Mouse (Mus musculus) kidney, postnatal 36 days (tissue): ENCODE results near the gene Pmvk.
"Not testable (repeated sequence)": the region's sequence is repeated elsewhere in the genome, so short reads cannot be mapped to it uniquely, and the experiment has no call there.

Source experiments
- DNase-seq, 2 experiments: peaks; one replicate each; pipeline ENCODE4 v3.0.0; 2021 to 2022; ENCODE audit warnings: mixed read lengths in 2 of 2

Pmvk gene

DNA sequence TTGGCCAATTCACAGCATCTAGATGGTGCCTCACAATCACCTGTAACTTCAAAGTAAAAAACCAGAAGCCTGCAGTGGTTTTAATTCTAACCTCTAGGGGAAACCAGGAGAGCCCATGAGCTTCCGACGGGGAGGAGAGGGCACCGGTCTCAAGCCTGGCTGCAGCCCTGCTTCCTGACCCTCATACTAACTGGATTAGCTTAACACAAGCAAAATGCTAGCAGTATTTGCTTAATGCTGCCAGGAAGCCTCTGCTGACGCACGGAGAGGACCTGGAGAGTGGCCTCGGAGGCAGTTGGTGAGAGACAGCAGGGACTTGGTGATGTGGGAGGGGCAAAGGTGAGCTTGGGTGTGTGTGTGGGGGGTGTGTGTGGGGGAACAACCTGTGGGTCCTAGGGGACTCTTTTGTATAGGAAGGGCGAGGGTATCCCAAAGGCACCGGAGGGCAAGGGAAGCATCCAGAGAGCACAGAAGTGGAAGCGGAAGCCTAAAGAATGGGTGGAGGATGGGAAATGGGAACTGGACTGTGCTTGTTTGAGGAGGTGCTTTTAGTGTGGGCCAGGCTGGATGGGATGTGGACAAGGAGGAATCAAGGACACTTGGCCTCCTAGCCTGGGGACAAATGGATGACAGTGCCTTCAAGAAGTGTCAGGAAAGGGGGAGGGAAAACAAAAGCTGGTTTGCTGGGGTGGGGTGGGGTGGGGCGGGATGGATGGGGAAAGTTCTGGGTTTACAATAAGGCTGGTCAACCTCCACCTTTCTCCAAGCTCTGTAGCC is at the start of gene Pmvk:
Gene Pmvk, plus strand, starts transcription at position 141 of the 777 bp plus-strand sequence.
- no peak for DNase-seq

DNA sequence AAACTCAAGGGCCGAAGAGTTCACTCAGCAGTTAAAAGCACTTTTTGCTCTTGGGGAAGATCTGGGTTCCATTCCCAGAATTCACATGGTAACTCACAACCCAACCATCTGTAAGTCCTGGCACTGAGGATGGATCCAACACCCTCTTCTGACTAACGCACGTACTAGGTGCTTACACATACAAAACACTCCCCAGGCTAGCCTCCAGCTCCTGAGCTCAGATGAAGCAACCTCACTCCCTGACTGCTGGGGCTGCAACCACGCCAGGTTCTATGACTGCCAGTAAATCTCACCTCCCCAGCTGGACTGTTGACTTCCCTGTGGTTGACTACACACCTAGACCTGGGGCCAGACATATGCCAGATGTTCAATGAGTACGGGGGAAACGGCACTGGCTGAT is 47.5 kb upstream of the Pmvk start:
- no peak for DNase-seq

DNA sequence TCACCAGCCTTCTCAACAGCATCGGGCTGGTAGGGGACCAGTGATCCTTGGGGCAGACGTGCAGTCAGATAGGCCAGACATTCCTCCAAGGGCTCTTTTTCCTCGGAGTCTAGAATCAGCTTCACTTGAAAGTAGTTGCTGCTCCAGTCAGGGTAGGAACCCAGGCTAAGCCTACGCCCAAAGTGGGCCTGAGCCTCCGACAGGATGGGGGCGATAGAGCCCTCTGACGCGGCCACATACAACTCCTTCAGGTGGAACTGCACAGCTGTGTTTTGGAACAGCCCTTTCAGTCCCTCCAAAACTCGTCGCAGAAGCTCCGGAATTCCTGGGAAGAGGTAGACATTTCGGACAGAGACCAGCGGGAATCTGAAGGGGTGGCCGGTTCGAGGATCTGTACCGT is 45.9 kb upstream of the Pmvk start:
- no peak for DNase-seq

DNA sequence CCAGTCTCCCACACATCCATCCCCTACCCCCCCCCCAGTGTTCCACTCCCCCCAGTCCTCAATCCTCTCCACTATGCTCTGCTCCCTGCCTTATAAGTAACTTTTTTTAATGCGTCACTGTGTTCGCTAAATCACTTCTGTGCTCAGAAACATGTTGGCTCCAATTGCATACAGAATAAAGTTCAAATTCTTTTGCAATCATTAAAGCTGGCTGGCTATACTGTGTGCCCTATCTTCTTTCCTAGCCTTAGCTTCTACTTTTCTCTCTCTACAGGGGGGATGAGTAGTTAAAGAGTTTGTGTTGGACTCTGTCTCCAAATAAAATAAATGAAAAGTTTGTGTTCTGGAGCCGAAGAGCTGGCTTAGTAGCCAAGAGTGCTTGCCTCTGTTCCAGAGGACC is 44.6 kb upstream of the Pmvk start:
- no peak for DNase-seq

DNA sequence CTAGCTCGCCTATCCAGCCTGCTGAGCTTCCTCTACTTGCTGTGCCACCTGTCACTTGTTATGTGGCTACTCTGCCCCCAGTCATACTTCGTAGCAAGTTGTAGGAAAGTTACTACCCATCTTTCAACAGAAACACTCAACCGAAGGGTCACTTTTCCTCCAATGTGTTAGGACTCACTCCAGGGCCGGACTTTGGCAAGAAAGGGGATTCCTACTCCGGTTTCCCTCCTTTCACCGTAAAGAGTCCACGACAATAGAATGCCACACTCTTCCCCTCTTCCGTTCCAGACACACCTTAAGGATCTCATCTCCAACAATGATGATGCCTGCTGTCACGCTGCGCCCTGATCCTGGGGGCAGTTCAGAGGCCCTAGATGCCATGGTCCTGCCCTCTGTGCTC is 43.5 kb upstream of the Pmvk start:
- no peak for DNase-seq

DNA sequence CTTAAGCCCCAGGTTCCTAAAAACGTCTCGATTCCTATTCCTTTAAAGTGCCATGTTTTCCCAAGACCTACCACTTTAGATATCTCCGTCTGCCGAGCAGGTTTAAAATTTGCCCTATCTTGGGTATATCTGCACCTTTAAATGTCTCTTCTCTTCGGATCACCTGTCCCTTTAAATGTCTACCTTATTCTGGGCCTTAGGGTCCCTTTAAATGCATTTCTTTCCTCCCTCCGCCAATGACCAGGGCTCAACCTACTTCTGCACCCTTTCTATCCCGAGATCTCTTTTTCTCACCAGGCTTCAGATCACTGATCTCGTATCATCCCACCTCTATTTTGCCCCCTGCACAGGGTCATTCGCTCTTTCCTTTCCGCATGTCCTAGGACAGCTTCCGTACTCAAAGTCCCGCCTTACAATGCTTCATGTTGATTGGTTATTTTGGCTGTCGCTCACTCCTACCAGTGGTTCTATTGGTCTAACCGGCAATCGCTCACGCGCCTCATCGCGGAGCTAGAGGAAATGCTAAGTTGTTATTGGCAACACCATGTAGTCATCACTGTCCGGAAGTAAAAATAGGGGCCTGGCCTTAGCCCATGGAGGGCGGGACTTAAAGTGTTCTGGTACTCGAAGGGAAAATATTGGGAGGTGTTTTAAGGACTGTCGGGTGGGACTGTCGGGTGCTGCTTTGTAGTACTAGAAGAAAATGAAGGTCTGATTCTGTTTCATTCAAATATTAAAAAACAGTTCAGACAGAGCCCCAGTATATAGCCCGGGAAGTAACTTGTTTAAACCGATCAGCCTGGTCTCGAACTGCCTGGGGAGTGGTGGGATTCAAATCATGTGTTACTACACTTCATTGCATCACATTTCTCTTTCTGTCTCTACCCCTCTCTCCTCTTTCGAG is 42.6 kb upstream of the Pmvk start, which contains the start of gene Flad1:
Gene Flad1, minus strand, starts transcription at position 381 of the 904 bp plus-strand sequence.
- peak; percentile 96 to 99 for DNase-seq

DNA sequence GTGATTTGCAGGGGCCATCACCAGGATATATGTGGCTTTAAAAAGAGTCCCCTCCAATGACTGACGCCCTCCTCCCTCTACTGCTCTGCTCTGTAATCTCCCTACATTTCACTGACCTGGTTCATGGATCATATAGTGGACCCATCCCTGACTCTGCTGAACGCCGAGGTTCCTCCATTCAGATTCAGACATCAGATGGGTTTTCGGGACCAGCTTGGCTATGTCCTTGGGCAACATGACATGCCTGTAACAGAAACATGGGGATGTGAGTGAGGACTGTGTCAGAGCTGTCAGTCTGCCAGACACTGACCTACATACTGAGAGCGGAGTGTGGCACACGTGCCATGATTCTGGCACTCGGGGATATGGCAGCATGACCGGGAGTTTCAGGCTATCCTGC is 38.2 kb upstream of the Pmvk start:
- no peak for DNase-seq

DNA sequence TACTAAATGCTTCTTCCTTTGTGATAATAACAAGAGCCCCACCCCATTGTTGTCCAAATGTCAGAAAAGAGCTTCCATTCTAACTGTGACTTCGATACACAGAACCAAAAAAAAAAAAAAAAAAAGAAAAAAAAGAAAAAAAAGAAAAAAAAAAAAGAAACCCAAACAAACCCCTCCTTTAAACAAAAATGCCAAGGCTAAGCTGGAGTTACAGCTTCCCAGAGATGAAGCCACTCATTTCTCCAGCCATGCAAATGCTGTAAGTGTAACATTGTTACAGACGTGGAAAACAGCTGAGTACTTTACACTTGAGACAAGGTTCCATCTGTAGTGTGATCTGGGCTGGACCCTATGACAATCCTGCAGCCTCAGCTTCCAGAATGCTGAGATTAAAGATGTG is 37.2 kb upstream of the Pmvk start:
- DNase-seq = no peak

DNA sequence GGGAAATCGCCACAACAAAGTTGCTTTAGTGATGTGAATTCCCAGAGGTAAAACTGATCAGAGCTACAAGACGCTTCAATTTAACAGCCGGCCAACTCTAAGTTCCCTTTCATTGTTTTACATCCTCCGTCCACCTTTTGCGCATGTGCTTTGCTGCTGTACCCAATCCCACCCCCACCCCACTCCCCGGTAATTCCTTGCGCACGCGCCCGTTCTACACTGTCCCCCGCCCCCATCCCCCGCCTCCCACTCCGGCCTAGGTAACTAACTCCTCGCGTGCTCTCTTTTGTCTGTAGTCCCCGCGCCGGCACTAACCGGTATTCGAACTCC is 36.5 kb upstream of the Pmvk start:
- no peak for DNase-seq

DNA sequence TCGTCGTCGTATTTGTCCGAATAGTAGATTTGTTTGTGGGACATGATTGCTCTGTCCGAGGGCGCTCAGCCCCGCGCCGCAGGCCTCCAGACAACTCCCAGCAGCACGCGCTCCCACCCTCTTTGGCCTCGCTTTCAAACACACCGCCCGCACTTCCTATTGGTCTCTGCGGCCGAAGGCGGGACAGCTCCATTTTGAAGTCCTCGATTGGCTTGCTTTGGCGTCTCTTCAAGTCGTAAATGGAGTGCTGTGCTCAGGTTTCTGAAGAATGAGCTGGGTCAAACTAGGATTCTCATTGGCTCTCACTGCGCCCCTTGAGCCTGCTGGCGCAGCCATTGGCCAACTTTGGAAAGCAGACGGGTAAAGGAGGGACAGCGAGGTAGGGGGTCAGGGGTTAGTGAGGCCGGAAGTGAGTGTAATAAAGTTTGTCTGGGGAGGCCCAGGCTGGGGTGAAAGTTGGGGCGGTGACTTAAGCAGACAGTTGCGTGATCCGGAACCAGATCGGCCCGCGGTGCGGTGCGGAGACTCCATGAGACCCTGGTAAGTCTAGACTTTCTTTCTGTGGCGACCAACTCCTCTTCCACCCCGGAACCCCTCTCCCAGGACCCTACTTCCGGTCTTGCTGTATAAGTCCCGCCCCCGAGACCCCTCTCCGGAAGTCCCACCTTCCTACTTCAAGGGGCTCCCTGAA is 36.0 kb upstream of the Pmvk start, which contains the start of the genes Cks1b and Shc1:
Gene Cks1b, minus strand, starts transcription at position 214 of the 691 bp plus-strand sequence.
Gene Shc1, plus strand, starts transcription at position 274 of the 691 bp plus-strand sequence.
- peak; percentile 92 to 99 for DNase-seq

DNA sequence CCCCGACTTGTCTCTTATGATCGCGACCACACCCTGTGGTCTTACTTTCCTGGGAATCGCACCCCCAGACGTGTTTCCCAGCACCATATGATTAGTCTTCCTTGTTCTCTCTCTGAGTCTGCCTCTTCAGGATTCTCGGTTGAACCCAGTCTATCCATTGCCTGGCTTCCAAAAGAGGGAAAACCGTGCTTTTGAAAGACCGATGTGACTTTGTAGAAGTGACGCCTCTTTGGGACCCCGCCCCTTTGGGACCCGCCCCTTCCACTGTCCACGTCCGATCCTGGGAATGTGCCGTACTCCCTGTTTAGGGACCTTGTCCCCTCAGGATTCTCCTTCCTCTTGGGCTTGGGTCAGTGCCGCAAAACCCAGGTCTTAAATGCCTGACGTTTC is 35.5 kb upstream of the Pmvk start:
- peak; percentile 91 to 93 for DNase-seq

DNA sequence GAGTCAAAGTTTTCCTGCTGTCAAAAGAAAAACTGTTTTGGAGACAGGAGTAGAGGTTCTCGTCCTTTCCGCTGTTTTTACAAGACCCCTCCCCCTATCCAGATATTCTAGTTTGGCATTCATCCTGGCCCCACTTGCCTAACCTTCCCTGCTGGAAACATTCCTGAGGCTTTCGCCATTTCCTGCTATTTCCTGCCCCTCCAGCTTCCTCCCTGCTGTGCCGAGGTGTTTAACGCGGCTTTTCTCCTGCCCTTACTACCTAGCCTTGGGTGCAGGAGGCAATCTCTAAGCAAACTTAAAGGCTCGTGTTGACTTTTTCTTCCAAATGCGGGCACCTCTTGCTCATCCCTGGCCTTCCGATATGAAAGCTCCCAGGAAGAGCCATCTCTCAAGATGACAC is 34.8 kb upstream of the Pmvk start:
- peak; percentile 70 to 80 for DNase-seq

DNA sequence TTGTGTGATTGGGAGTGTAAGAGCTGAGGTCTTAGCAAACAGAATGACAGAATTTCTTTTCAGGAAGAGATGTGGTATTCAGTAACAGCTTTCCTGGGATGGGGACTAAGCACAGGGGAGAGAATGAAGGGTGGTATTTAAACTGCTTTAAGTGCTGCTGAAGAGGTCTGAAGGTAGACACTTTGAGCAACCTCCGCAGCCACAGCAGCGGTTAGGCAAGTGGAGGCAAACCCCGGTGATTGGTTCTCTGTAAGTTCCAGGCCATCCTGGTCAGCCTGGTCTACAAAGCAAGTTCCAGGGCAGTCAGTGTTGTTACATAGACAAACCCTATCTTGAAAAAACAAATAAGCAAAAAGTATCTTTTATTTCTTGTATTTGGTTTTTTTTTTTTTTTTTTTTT is 34.4 kb upstream of the Pmvk start:
- no peak for DNase-seq

DNA sequence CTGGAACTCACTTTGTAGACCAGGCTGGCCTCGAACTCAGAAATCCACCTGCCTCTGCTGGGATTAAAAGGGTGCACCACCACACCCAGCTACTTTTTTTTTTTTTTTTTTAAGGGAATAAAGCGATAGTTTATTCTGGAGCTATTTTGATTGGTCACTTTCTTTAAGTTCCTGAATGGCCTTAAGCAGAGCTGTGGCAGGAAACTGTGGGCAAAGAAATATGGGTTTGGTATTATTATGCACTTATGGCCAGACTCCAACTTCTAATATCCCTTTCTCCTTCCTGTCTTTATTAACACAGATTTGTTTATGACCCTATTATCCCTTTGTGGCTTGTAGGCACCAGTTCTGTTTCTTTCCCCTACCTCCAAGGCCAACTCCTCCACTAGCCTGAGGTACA is 33.9 kb upstream of the Pmvk start:
- no peak for DNase-seq

DNA sequence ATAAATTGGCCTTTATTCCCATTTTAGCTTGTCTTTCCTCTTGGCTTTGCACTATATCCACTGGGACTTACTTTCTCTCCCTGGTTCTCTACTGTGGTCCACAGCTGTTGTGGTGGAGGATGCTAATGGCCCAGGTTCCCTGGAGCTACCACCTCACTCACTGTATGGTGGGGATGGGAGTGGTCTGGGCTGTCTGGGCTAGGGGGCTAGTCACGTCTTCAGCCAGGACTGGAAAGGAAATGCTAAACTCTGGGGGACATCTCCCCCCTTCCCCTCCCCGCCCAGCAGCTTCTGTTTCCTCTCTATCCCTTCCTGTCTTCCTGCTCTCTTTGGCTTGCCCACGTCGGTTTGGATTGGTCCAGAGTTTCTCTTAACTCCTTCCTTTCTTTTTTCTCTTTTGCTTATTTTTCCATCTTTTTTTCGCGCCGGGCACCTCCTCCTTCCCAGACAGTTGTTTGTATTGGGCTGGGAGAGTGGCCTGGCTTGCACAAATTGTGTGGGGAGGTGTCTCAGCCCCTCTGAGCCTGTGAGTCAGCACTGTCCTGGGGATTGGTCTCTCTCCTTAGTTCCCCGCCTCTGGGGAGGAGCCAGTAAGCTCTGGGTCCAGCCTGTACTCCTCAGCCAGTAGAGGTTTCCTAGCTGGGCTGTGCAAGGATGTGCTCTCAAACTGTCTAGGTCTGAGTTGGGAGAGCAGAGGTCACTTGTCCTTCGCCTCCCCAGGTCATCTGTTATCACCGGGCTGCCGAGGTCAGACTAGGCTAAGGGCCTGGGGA is 33.2 kb upstream of the Pmvk start:
- DNase-seq = peak; percentile 78 to 85

DNA sequence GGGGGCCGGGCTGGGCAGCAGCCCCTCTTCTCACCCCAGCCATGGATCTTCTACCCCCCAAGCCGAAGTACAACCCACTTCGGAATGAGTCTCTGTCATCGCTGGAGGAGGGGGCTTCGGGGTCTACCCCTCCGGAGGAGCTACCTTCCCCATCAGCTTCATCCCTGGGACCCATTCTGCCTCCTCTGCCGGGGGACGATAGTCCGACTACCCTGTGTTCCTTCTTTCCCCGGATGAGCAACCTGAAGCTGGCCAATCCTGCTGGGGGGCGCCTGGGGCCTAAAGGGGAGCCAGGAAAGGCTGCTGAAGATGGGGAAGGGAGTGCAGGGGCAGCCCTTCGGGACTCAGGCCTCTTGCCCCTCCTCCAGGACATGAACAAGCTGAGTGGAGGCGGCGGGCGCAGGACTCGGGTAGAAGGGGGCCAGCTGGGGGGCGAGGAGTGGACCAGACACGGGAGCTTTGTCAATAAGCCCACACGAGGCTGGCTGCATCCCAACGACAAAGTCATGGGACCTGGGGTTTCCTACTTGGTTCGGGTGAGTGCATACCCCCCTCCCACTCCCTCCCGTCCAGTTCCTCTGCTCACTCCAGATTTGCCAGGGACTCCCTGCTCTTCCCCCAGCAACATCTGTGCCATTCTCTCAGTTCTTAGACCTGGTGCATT is 32.4 kb upstream of the Pmvk start:
- peak in 1 of 2 experiments; percentile 26 for DNase-seq

DNA sequence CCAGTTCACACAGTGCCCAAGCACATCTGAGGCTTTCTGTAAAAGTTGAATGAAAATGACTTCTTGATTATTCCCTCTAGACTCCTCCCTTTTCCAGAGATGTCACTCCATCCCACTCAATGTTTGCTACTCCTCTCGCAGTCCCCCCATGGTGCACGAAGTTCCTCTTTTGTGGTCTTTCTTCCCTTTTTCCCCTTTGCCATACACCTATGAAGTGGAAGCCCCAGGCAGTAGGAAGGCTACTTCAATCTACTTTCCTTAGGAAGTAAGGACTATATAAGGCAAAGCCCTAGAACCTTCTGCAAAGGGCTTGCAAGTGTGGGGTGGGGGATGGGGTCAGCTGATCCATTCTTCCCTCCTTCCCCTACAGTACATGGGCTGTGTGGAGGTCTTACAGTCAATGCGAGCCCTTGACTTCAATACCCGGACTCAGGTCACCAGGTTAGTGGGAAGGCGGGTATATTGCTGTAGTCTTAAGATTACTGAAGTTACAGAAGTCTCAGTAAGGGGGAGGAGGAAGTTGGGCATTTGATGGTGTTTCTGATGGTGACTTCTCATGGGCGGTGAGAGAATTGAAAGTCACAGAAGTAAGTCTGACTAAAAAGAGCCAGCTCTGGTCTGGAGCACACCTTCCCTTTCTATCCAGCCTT is 31.7 kb upstream of the Pmvk start:
- DNase-seq = no peak

DNA sequence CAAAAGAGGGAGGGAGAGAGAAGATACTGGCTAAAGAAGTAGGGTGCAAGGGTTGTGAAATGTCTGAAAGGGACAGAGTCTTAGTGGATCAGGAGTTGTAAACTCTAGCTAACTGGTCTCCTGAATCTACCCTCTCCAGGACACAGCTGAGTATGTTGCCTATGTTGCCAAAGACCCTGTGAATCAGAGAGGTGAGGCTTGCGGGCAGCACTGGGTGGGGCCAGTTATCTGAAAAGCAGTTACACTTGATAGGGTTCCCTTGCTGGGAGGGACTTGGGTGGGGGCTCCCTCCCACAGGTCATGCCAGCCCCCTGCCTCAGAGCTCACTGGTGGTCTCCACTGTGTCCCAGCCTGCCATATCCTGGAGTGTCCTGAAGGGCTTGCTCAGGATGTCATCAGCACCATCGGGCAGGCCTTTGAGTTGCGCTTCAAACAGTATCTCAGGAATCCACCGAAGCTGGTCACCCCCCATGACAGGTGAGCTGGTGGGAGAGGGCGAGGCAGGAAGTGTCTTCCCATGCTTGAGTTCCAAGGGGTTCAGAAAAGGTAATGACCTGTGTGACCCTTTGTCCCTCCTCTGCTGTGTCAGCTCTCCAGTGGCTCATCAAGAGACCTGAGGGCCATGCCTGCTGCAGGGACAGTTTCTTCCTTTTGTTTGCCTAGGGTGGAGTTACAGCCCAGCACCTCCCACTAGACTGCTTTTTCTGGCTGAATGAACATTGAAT is 29.8 kb upstream of the Pmvk start:
- no peak for DNase-seq

DNA sequence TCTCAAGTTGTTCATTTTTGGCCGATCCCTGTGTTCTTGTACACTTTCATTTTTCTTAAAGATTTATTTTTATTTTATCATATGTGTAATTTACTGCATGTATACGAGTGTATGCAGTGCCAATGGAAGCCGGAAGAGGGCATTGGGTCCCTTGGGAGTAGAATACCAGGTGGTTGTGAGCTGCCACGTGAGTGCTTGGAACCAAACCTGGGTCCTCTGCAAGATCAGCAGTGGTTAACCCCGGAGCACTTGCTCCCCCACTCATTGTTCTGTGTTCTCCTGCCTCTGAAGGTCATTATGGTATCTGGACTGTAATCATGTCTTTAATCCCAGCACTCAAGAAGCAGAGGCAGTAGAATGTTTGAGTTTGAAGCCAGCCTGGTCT is 29.2 kb upstream of the Pmvk start:
- no peak for DNase-seq

DNA sequence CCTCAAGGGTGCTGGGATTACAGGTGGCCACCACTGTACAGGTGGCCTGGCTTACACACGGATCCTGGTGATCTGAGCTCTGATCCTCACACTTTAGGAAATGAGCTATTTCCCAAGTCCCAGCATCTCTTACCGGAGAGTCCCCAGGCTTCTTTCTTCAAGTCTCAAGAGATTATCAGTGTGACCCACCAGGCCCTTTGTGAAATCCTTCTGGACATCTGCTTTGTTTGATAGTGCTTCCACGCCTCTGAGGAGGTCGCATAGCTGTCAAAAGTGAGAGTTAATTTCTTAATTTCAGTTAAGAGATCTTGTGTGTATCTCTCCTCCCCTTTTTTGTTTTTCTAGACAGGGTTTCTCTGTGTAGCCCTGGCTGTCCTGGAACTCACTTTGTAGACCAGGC is 28.5 kb upstream of the Pmvk start:
- no peak for DNase-seq

DNA sequence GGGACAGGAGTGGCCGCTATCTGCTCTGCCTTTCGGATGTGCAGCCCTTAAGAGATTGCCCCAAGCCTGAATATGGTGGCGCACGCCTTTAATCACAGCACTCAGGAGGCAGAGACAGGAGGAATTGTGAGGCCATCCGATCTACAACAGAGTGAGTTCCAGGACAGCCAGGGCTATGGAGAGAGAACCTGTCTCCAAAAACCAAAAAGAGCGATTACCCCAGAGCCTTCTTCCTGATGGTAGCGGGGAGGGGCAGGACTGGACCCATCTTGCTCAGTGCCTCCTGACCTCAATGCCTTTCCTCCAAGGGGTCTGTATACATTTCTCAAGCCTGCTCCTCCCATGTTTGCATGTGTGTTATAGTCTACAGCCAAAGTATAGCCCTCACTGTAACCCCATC is 25.3 kb upstream of the Pmvk start:
- not testable (repeated sequence) for DNase-seq
